Mouse (Mus musculus): ENCODE measurements around the gene S1pr1. TPM values are rescaled to one million over a fixed set of nuclear protein-coding genes. Genes with fewer than 3 reads are reported as not detected.

Gene S1pr1
- total and polyA plus RNA-seq, 3 experiments = 0.26 to 5.0 (median 2.6) TPM

DNA sequence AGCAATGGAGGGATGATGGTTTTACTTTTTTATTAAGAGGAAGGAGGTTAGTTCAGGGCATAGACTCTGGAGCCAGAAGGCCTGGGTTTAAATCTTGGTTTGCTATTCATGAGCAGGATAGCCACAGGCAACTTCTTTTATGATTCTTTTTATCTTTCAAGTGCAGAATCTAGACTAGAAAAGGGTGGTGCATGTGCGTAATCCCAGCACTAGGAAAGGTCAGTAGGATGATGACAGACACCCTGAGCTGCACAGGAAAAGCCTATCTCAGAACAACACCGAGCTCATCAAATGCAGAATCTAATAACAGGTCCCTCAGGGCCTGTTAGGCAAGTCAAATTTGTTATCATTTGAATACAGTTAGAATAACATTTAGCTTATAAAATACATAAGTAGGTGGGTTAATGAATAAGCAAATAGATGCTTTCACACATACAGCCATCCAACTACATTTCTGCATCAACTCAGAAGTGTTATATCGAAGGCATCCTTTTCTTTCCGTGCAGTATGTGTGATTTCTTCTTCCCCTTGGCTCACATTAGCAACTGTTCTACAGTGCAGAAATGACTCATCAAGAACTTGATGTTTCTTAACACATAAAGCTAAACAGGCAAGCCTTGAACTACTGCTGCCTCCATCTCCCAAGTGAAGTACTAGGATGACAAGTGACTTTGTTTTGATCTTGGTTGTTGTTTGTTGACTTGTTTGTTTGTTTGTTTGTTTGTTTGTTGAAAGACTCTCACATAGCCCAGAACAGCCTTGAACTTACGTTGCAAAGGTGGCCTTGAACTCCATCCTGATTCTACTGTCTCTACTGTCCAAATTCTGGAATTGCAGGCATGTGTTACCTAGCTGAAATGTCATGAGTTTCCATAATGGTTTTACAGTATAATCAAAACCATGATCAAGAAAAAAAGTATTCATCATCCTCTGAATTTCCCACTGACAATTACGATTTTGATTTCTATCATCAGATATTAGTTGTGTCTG is 39.0 kb downstream of the S1pr1 start:
- Histone ChIP-seq H3K4me3 (ENCODE audit: low read depth, low read length) (no peak overlapping the region), H3K27me3 (ENCODE audit: insufficient read depth, low read length) (no peaks in the 10 kb centered on the region; the same call in 1 of the 2 replicates), H3K36me3 (replicated peaks) (no peaks in the 10 kb centered on the region), H3K9me3 (replicated peaks) (no peaks in the 10 kb centered on the region), H3K4me1 (ENCODE audit: insufficient read depth, low read depth, low read length) (no peaks in the 10 kb centered on the region)
- no peak for DNase-seq (ENCODE audit: low spot score)
- TF ChIP-seq GATA2 (IDR thresholded peaks at IDR 0.05; ENCODE audit: borderline replicate concordance, low read depth, low read length) (no peak), POLR2AphosphoS5 (IDR thresholded peaks at IDR 0.05; ENCODE audit: insufficient replicate concordance, low read depth, low read length) (no peak), CTCF (IDR thresholded peaks at IDR 0.05; ENCODE audit: low read depth, low read length) (no peak), TAL1 (conservative IDR thresholded peaks at IDR 0.05; ENCODE audit: low read depth, low read length) (no peak), GATA1 (IDR thresholded peaks at IDR 0.05; ENCODE audit: borderline replicate concordance, low read length) (no peak)
- no peak for ATAC-seq (ENCODE audit: extremely low read depth, insufficient number of reproducible peaks, low FRiP score, poor library complexity, severe bottlenecking)

DNA sequence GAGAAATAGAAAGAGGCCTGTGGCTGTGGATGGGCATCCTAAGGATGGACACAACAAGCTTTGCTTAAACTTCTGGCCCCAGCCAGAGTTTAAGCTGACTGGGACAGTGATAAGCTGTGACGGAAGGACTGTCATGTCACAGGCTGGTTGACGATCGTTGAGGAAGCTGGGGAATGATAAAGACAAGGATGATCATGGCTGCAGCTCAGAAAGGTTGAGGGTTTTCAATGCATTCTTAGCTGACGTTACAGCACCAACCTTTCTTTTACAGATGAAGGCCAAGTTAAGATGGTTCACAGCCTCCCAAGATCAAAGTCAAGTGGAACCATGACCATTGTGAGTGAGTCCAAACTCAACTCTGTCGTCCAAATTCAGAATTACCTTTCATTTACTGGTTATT is 40.2 kb downstream of the S1pr1 start:
- no peak for ATAC-seq (ENCODE audit: extremely low read depth, insufficient number of reproducible peaks, low FRiP score, poor library complexity, severe bottlenecking)
- TF ChIP-seq POLR2AphosphoS5 (IDR thresholded peaks at IDR 0.05; ENCODE audit: insufficient replicate concordance, low read depth, low read length) (no peak), TAL1 (conservative IDR thresholded peaks at IDR 0.05; ENCODE audit: low read depth, low read length) (no peak), GATA2 (IDR thresholded peaks at IDR 0.05; ENCODE audit: borderline replicate concordance, low read depth, low read length) (no peak), CTCF (IDR thresholded peaks at IDR 0.05; ENCODE audit: low read depth, low read length) (no peak)
- DNase-seq (ENCODE audit: low spot score) = no peak
- Histone ChIP-seq H3K4me3 (ENCODE audit: low read depth, low read length) (no peak overlapping the region), H3K36me3 (replicated peaks) (no peaks in the 10 kb centered on the region), H3K4me1 (ENCODE audit: insufficient read depth, low read depth, low read length) (no peaks in the 10 kb centered on the region), H3K9me3 (replicated peaks) (no peaks in the 10 kb centered on the region), H3K27me3 (ENCODE audit: insufficient read depth, low read length) (peaks cover 3% of the 10 kb centered on the region)

DNA sequence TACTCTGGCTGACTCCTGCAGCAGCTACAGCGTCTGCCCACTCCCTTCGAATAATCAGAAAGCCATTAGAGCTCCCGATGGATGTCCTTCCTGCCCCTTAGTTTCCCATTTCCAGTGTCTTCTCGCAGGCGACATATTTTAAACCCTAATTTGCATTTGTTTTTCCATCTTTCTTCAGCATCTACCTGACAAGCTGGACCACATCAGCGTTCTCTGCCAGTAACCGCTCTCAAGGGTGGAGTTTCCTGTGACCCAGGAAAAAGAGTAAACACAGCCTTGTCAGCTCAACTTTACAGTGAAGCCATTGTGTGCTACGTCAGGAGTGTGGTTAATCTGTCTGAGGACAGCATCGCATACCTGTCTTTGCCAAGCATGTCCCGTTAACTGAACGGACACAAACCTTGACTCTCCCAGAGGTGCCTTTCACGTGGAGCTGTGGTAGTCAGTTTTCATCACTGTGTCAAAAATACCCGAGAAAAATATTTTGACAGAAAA is 41.2 kb downstream of the S1pr1 start:
- H3K27me3 ChIP-seq (ENCODE audit: insufficient read depth, low read length) = peaks cover 9% of the 10 kb centered on the region
- TF ChIP-seq POLR2AphosphoS5 (IDR thresholded peaks at IDR 0.05; ENCODE audit: insufficient replicate concordance, low read depth, low read length) (no peak), CTCF (IDR thresholded peaks at IDR 0.05; ENCODE audit: low read depth, low read length) (no peak), GATA1 (IDR thresholded peaks at IDR 0.05; ENCODE audit: borderline replicate concordance, low read length) (no peak), GATA2 (IDR thresholded peaks at IDR 0.05; ENCODE audit: borderline replicate concordance, low read depth, low read length) (no peak), TAL1 (conservative IDR thresholded peaks at IDR 0.05; ENCODE audit: low read depth, low read length) (no peak)
- no peak overlapping the region for H3K4me3 ChIP-seq (ENCODE audit: low read depth, low read length)
- 0 out of 2 replicates have a peak, but pooled peaks cover 5% of the 10 kb centered on the region for H3K4me1 ChIP-seq (ENCODE audit: insufficient read depth, low read depth, low read length)
- H3K36me3 ChIP-seq (replicated peaks) = no peaks in the 10 kb centered on the region
- ATAC-seq (ENCODE audit: extremely low read depth, insufficient number of reproducible peaks, low FRiP score, poor library complexity, severe bottlenecking) = no peak
- no peaks in the 10 kb centered on the region for H3K9me3 ChIP-seq (replicated peaks)
- DNase-seq (ENCODE audit: low spot score) = no peak

DNA sequence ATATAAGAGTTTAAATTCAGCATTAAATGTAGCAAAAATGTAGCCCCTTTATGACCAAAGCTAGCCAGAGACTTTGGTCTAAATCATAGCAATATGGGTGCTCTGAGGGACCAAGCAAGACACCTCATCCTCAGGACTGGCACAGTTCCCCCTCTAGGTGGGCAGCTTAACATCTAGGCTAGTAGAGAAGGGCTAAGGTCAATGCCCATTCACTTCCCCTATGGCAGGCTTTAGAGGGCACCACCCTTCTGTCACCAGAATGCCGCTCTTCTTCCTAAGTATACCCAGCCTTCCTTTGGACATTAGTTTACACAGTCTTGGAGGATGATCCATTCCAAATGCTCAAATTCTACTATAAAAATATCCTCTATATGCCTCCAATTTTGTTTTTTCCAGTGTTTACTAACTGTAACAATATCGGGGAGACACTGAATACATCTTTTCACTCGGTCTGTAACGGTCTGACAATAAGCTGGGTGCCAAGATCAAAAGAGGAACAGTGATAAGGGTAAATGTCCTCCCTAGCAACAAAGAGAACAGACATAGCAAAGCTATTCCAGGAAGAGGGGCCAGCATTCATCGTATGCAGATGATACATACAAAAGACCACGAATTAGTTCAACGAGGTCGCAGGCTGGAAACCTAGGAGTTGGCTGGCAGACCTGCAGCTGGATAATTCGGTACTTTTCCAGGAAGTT is 41.8 kb downstream of the S1pr1 start:
- ATAC-seq (ENCODE audit: extremely low read depth, insufficient number of reproducible peaks, low FRiP score, poor library complexity, severe bottlenecking) = no peak
- Histone ChIP-seq H3K9me3 (replicated peaks) (no peaks in the 10 kb centered on the region), H3K4me3 (ENCODE audit: low read depth, low read length) (no peak overlapping the region), H3K27me3 (ENCODE audit: insufficient read depth, low read length) (peaks cover 11% of the 10 kb centered on the region), H3K4me1 (ENCODE audit: insufficient read depth, low read depth, low read length) (0 out of 2 replicates have a peak, but pooled peaks cover 5% of the 10 kb centered on the region), H3K36me3 (replicated peaks) (no peaks in the 10 kb centered on the region)
- DNase-seq (ENCODE audit: low spot score) = no peak
- no peak for TF ChIP-seq POLR2AphosphoS5 (IDR thresholded peaks at IDR 0.05; ENCODE audit: insufficient replicate concordance, low read depth, low read length)
- no peak for TF ChIP-seq CTCF (IDR thresholded peaks at IDR 0.05; ENCODE audit: low read depth, low read length)
- no peak for TF ChIP-seq TAL1 (conservative IDR thresholded peaks at IDR 0.05; ENCODE audit: low read depth, low read length)
- TF ChIP-seq GATA2 (IDR thresholded peaks at IDR 0.05; ENCODE audit: borderline replicate concordance, low read depth, low read length) = no peak
- no peak for TF ChIP-seq GATA1 (IDR thresholded peaks at IDR 0.05; ENCODE audit: borderline replicate concordance, low read length)

DNA sequence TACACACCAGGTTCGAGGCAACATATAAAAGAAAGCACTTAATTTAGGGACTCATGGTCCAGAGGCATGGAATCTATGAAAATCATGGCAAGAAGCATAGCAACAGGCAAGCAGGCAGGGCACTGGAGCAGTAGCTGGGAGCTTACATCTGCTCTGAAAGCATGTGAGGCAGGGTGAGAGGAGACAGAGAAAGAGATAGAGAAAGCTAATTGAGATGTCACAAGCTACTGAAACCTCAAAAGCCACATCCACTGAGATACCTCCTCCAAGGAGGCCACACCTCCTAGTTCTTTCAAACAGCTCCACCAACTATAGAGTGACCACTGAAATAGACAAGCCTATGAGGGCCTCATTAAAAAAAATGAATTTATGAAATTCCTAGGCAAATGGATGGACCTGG is 45.6 kb downstream of the S1pr1 start:
- H3K27me3 ChIP-seq (ENCODE audit: insufficient read depth, low read length) = peaks cover 11% of the 10 kb centered on the region
- ATAC-seq (ENCODE audit: extremely low read depth, insufficient number of reproducible peaks, low FRiP score, poor library complexity, severe bottlenecking) (no peak), DNase-seq (ENCODE audit: low spot score) (no peak)
- TF ChIP-seq CTCF (IDR thresholded peaks at IDR 0.05; ENCODE audit: low read depth, low read length) (no peak), GATA2 (IDR thresholded peaks at IDR 0.05; ENCODE audit: borderline replicate concordance, low read depth, low read length) (no peak)
- H3K9me3 ChIP-seq (replicated peaks) = no peaks in the 10 kb centered on the region
- no peaks in the 10 kb centered on the region for H3K36me3 ChIP-seq (replicated peaks)
- H3K4me1 ChIP-seq (ENCODE audit: insufficient read depth, low read depth, low read length) = 0 out of 2 replicates have a peak, but pooled peaks cover 5% of the 10 kb centered on the region
- no peak overlapping the region for H3K4me3 ChIP-seq (ENCODE audit: low read depth, low read length)

DNA sequence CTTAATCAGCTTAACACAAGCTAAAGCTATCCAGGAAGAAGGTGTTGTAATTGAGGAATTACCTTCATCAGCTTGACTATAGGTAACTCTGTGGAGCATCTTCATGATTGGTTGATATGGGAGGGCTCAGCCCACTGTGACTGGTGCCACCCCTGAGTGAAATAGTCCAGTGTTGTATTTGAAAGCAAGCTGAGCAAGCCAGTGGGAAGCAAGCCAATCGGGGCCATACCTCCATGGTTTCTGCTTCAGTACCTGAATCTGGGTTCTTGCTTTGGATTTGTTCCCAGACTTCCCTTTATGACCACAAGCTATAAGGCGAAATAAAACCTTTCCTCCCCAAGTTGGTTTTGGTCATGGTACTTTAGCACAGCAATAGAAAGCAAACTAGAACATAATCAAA is 47.7 kb downstream of the S1pr1 start:
- Histone ChIP-seq H3K9me3 (replicated peaks) (no peaks in the 10 kb centered on the region), H3K27me3 (ENCODE audit: insufficient read depth, low read length) (peaks cover 13% of the 10 kb centered on the region), H3K4me3 (ENCODE audit: low read depth, low read length) (no peak overlapping the region), H3K4me1 (ENCODE audit: insufficient read depth, low read depth, low read length) (0 out of 2 replicates have a peak, but pooled peaks cover 5% of the 10 kb centered on the region), H3K36me3 (replicated peaks) (no peaks in the 10 kb centered on the region)
- ATAC-seq (ENCODE audit: extremely low read depth, insufficient number of reproducible peaks, low FRiP score, poor library complexity, severe bottlenecking) = no peak
- TF ChIP-seq GATA1 (IDR thresholded peaks at IDR 0.05; ENCODE audit: borderline replicate concordance, low read length) = no peak
- no peak for TF ChIP-seq GATA2 (IDR thresholded peaks at IDR 0.05; ENCODE audit: borderline replicate concordance, low read depth, low read length)
- no peak for TF ChIP-seq CTCF (IDR thresholded peaks at IDR 0.05; ENCODE audit: low read depth, low read length)
- no peak for TF ChIP-seq TAL1 (conservative IDR thresholded peaks at IDR 0.05; ENCODE audit: low read depth, low read length)
- no peak for TF ChIP-seq POLR2AphosphoS5 (IDR thresholded peaks at IDR 0.05; ENCODE audit: insufficient replicate concordance, low read depth, low read length)
- DNase-seq (ENCODE audit: low spot score) = no peak
